Mouse (Mus musculus): Measurements from ENCODE around the gene Ulk1. TPM values are rescaled to one million over a fixed set of nuclear protein-coding genes. Genes with fewer than 3 reads are reported as not detected.

The Ulk1 gene
- total RNA-seq, 1 experiment = 82.7 TPM

DNA sequence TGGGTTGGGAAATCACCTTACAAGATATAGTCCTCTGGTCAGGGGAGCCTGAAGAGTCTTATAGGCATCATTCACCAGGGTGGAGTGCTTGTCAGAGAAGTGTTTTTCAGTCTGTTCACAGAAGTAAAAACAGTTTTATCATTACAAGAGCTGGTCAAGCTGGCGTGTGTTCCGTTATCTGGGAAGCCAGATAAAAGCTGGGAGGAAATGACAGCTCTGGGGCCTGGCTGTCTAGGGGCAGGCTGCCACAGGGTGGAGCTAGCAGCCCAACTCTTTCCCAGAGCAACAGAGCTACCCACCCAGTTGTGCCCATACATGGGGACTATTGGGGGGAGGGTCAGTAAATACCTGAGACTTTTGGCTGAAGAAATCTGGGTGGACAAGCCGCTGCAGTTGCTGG, 26.1 kb upstream of the Ulk1 start:
- Histone ChIP-seq H3K9me3 (ENCODE audit: control insufficient read depth, insufficient read depth, low read depth, low read length) (no peaks in the 10 kb centered on the region), H3K36me3 (ENCODE audit: control insufficient read depth, insufficient read depth, low read length, poor library complexity, severe bottlenecking) (peaks cover under 1% of the 10 kb centered on the region; the same call in 1 of the 2 replicates)
- in situ Hi-C loops (cut with MboI; ENCODE audit: low sequenced_read_pairs in 2 of 2, unreplicated experiment in 2 of 2) = no loop called here

DNA sequence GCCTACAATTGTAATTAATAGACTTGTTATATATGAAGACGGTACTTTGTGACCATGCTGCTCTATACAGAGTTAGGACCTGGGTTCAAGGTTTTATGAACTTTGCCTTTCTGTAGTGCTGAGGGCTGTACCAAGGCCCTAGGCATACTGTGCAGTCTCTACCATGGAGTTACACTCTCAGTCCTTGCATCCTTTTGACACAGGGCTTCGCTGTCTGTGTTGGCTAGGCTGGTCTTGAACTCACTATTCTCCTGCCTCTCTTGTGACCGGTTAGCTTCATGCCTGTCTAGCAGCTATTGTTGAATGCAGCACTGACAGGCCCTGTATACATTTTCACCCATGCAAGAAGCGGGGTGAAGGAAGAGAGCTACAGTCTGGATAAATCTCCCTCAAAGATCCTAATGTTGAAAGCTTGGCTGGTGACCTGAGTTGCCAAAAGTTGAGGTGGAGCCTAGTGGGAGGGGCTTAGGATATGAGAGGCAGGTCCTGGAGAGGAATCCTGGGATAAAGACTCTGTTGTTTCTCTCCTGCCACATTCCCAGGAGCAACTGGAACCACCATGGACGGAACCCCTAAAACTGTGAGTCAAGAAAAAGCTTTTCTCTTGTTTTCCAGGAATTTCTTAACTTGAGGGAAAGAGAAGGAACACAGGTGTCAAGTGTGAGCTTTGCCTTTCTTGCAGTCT, 21.3 kb upstream of the Ulk1 start:
- Histone ChIP-seq H3K36me3 (ENCODE audit: control insufficient read depth, insufficient read depth, low read length, poor library complexity, severe bottlenecking) (no peaks in the 10 kb centered on the region; the same call in 1 of the 2 replicates), H3K27ac (ENCODE audit: insufficient read depth, low read depth, low read length, poor library complexity, severe bottlenecking) (no peak overlapping the region), H3K9me3 (ENCODE audit: control insufficient read depth, insufficient read depth, low read depth, low read length) (no peaks in the 10 kb centered on the region), H3K4me1 (ENCODE audit: control insufficient read depth in 2 of 2, insufficient read depth in 2 of 2, low read length in 2 of 2, poor library complexity in 1 of 2) (peaks cover 0 to 1% of the 10 kb centered on the region in 2 experiments; a peak in 1 of 4 replicates), H3K9ac (ENCODE audit: insufficient read depth, low read depth, low read length, poor library complexity, severe bottlenecking) (no peak overlapping the region), H3K4me3 (ENCODE audit: insufficient read depth in 1 of 2, low read depth in 1 of 2, low read length in 2 of 2, poor library complexity in 1 of 2, severe bottlenecking in 1 of 2) (no peak overlapping the region)
- in situ Hi-C loops (cut with MboI; ENCODE audit: low sequenced_read_pairs in 2 of 2, unreplicated experiment in 2 of 2) = no loop called here
- no peak for TF ChIP-seq ZNF384 (IDR thresholded peaks at IDR 0.05; ENCODE audit: low read depth, low read length)
- no peak for TF ChIP-seq HCFC1 (IDR thresholded peaks at IDR 0.05; ENCODE audit: borderline replicate concordance, insufficient read depth, low read length)
- no peak for TF ChIP-seq CHD2 (IDR thresholded peaks at IDR 0.05; ENCODE audit: low read depth, low read length)
- no peak for TF ChIP-seq ZC3H11A (IDR thresholded peaks at IDR 0.05; ENCODE audit: borderline replicate concordance, low read depth, low read length)
- no peak for TF ChIP-seq MAFK (IDR thresholded peaks at IDR 0.05; ENCODE audit: insufficient read depth, low read depth, low read length)
- DNase-seq (ENCODE audit: low read depth, low spot score) = no peak

More for the DNA sequence above, 26.1 kb upstream of the Ulk1 start:
- Histone ChIP-seq H3K9ac (ENCODE audit: insufficient read depth, low read depth, low read length, poor library complexity, severe bottlenecking) (no peak overlapping the region), H3K4me3 (ENCODE audit: insufficient read depth in 1 of 2, low read depth in 1 of 2, low read length in 2 of 2, poor library complexity in 1 of 2, severe bottlenecking in 1 of 2) (no peak overlapping the region), H3K27ac (ENCODE audit: insufficient read depth, low read depth, low read length, poor library complexity, severe bottlenecking) (no peak overlapping the region), H3K4me1 (ENCODE audit: control insufficient read depth in 2 of 2, insufficient read depth in 2 of 2, low read length in 2 of 2, poor library complexity in 1 of 2) (peaks cover 0 to 3% of the 10 kb centered on the region in 2 experiments; a peak in 1 of 4 replicates)
- TF ChIP-seq ZNF384 (IDR thresholded peaks at IDR 0.05; ENCODE audit: low read depth, low read length) (no peak), ZC3H11A (IDR thresholded peaks at IDR 0.05; ENCODE audit: borderline replicate concordance, low read depth, low read length) (no peak), MAFK (IDR thresholded peaks at IDR 0.05; ENCODE audit: insufficient read depth, low read depth, low read length) (no peak), HCFC1 (IDR thresholded peaks at IDR 0.05; ENCODE audit: borderline replicate concordance, insufficient read depth, low read length) (no peak)
- DNase-seq (ENCODE audit: low read depth, low spot score) = no peak

DNA sequence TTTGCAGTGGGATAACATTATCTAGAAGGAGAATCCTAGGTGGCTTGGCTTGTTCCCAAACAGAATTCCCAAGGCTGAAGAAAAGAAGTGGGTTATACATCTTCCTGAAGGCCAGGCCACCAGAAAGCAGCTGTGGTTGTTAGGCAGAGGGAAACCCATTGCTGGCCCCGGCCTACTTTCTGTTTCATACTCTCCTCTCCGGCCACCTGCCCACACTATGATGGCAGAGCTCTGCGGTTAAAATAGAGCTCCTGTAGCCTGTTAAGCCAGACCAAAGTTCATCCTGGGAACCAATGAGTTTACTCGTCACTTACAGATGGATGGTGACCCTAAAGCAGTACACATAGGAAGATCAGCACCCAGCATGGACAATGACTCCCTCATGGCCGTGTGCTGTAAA, 17.7 kb upstream of the Ulk1 start:
- H3K4me1 ChIP-seq (ENCODE audit: control insufficient read depth in 2 of 2, insufficient read depth in 2 of 2, low read length in 2 of 2, poor library complexity in 1 of 2) = no peaks in the 10 kb centered on the region
- TF ChIP-seq CHD2 (IDR thresholded peaks at IDR 0.05; ENCODE audit: low read depth, low read length) (no peak), MAFK (IDR thresholded peaks at IDR 0.05; ENCODE audit: insufficient read depth, low read depth, low read length) (no peak), ZNF384 (IDR thresholded peaks at IDR 0.05; ENCODE audit: low read depth, low read length) (no peak), HCFC1 (IDR thresholded peaks at IDR 0.05; ENCODE audit: borderline replicate concordance, insufficient read depth, low read length) (no peak), ZC3H11A (IDR thresholded peaks at IDR 0.05; ENCODE audit: borderline replicate concordance, low read depth, low read length) (no peak)
- in situ Hi-C loops (cut with MboI; ENCODE audit: low sequenced_read_pairs in 2 of 2, unreplicated experiment in 2 of 2) = no loop called here

DNA sequence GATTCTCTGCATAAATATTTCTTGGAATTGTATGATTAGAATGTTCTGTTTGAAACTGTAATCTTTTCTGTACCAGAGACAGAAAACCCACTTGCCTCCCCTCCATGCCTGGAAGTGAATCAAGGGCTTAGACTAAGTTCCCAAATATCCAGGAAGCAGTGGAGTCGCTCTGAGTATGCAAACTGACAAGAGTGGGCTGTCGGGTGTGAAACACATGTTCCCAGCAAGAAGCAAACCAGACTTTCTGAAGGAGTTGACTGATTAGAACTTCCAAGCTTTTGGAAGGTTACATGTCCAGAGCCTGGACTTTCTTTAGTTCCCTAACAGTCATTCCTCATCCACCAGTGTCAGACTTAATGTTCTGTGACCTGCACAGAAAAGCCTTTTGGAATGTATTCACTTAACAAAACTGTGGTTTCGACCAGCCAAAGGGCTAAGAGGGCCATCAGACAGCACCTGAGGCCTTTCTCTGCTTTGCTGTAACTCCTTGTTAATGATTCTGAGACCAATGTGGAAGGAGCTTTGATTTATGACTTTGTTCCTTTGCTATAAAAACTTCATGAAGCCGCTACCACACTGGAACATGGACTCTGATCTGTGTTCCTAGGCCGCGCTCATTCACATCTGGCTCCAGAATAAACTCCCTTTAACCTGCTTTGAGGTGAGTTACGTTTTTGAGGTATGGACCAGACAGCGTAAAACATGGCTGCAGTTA, 17.0 kb upstream of the Ulk1 start:
- no peaks in the 10 kb centered on the region for H3K9me3 ChIP-seq (ENCODE audit: control insufficient read depth, insufficient read depth, low read depth, low read length)
- in situ Hi-C loops (cut with MboI; ENCODE audit: low sequenced_read_pairs in 2 of 2, unreplicated experiment in 2 of 2) = no loop called here
- no peaks in the 10 kb centered on the region for H3K4me1 ChIP-seq (ENCODE audit: control insufficient read depth in 2 of 2, insufficient read depth in 2 of 2, low read length in 2 of 2, poor library complexity in 1 of 2)
- TF ChIP-seq MAFK (IDR thresholded peaks at IDR 0.05; ENCODE audit: insufficient read depth, low read depth, low read length) = no peak
- no peak for TF ChIP-seq HCFC1 (IDR thresholded peaks at IDR 0.05; ENCODE audit: borderline replicate concordance, insufficient read depth, low read length)
- TF ChIP-seq ZC3H11A (IDR thresholded peaks at IDR 0.05; ENCODE audit: borderline replicate concordance, low read depth, low read length) = no peak
- TF ChIP-seq CHD2 (IDR thresholded peaks at IDR 0.05; ENCODE audit: low read depth, low read length) = no peak
- TF ChIP-seq ZNF384 (IDR thresholded peaks at IDR 0.05; ENCODE audit: low read depth, low read length) = no peak
- no peak overlapping the region for H3K27ac ChIP-seq (ENCODE audit: insufficient read depth, low read depth, low read length, poor library complexity, severe bottlenecking)
- H3K9ac ChIP-seq (ENCODE audit: insufficient read depth, low read depth, low read length, poor library complexity, severe bottlenecking) = no peak overlapping the region
- no peaks in the 10 kb centered on the region for H3K36me3 ChIP-seq (ENCODE audit: control insufficient read depth, insufficient read depth, low read length, poor library complexity, severe bottlenecking)
- no peak overlapping the region for H3K4me3 ChIP-seq (ENCODE audit: insufficient read depth in 1 of 2, low read depth in 1 of 2, low read length in 2 of 2, poor library complexity in 1 of 2, severe bottlenecking in 1 of 2)
- no peak for DNase-seq (ENCODE audit: low read depth, low spot score)

More for the DNA sequence above, 17.7 kb upstream of the Ulk1 start:
- H3K36me3 ChIP-seq (ENCODE audit: control insufficient read depth, insufficient read depth, low read length, poor library complexity, severe bottlenecking) = no peaks in the 10 kb centered on the region
- no peak overlapping the region for H3K9ac ChIP-seq (ENCODE audit: insufficient read depth, low read depth, low read length, poor library complexity, severe bottlenecking)
- no peaks in the 10 kb centered on the region for H3K9me3 ChIP-seq (ENCODE audit: control insufficient read depth, insufficient read depth, low read depth, low read length)
- no peak overlapping the region for H3K27ac ChIP-seq (ENCODE audit: insufficient read depth, low read depth, low read length, poor library complexity, severe bottlenecking)
- no peak overlapping the region for H3K4me3 ChIP-seq (ENCODE audit: insufficient read depth in 1 of 2, low read depth in 1 of 2, low read length in 2 of 2, poor library complexity in 1 of 2, severe bottlenecking in 1 of 2)
- no peak for DNase-seq (ENCODE audit: low read depth, low spot score)

Measured in ES-E14 (cell line).